Mouse (Mus musculus) limb, embryonic 11.5 days (tissue): ENCODE measurements at regions not wholly inside any gene's neighbourhood (a gene's known extent, or its start where the extent isn't known, plus 50 kb on each side); places are given as distances from the start of the nearest gene placed in this dataset.

Experiments
- ATAC-seq: fragments of 200-750 bp; cut with Nextera tagmentation; 2 replicates; pipeline ENCODE4 v1.8.0; 2017; ENCODE audit warnings: low read depth; ENCODE audit not compliant: insufficient number of reproducible peaks, low FRiP score, low TSS enrichment
- DNase-seq: peaks from one replicate; pipeline ENCODE4 v3.0.0-alpha.2; 2015; ENCODE audit warnings: low spot score
- H3K27ac ChIP-seq: fragments of 300-500 bp; sonication (generic); replicated peaks from 2 replicates; pipeline ENCODE4 v1.5.1; 2014; ENCODE audit warnings: low read depth, mild to moderate bottlenecking, low read length
- H3K27me3 ChIP-seq: fragments of 300-500 bp; sonication (generic); 2 replicates; pipeline ENCODE4 v1.6.1; 2014; ENCODE audit warnings: mild to moderate bottlenecking, low read length, mixed read lengths; ENCODE audit not compliant: control insufficient read depth, insufficient read depth
- H3K36me3 ChIP-seq: fragments of 300-500 bp; sonication (generic); 2 replicates; pipeline ENCODE4 v1.6.1; 2014; ENCODE audit warnings: mild to moderate bottlenecking, low read length, moderate library complexity, mixed read lengths; ENCODE audit not compliant: control insufficient read depth, insufficient read depth
- H3K4me1 ChIP-seq: fragments of 300-500 bp; sonication (generic); 2 replicates; pipeline ENCODE4 v1.6.1; 2014; ENCODE audit warnings: low read length, mixed read lengths; ENCODE audit not compliant: control insufficient read depth, insufficient read depth
- H3K4me2 ChIP-seq: fragments of 300-500 bp; sonication (generic); 2 replicates; pipeline ENCODE4 v1.6.1; 2014; ENCODE audit warnings: low read depth, mild to moderate bottlenecking, moderate library complexity; ENCODE audit not compliant: severe bottlenecking
- H3K4me3 ChIP-seq: fragments of 300-500 bp; sonication (generic); 2 replicates; pipeline ENCODE4 v1.5.1; 2014; ENCODE audit warnings: low read depth, low read length
- H3K9ac ChIP-seq: fragments of 300-500 bp; sonication (generic); 2 replicates; pipeline ENCODE4 v1.6.1; 2014; ENCODE audit warnings: mild to moderate bottlenecking, low read length
- H3K9me3 ChIP-seq: fragments of 300-500 bp; sonication (generic); 2 replicates; pipeline ENCODE4 v1.6.1; 2016; ENCODE audit warnings: low read length; ENCODE audit not compliant: control insufficient read depth
- WGBS: fragments of 180-500 bp; shearing (Covaris S2); extraction: QIAGEN DNeasy Blood & Tissue Kit; methylation state at CpG from one replicate; pipeline ENCODE4 v1.1.7; 2014; 5-methylcytosine and 5-hydroxymethylcytosine counted together

GRCm38 (mm10) chr4:131565203-131565602 lies 272.9 kb downstream of the Ptpru start:
- Histone ChIP-seq H3K27me3 (no peaks in the 10 kb centered on the region), H3K4me2 (no peak overlapping the region), H3K27ac (no peak overlapping the region), H3K36me3 (no peaks in the 10 kb centered on the region), H3K4me3 (no peak overlapping the region), H3K9ac (no peak overlapping the region), H3K9me3 (no peaks in the 10 kb centered on the region), H3K4me1 (no peaks in the 10 kb centered on the region)
- DNase-seq: no peak
- 75% methylated on average over 7 of the region's 7 CpGs for WGBS
- ATAC-seq: no peak

GRCm38 (mm10) chr4:131567241-131567640 lies 270.8 kb downstream of the Ptpru start:
- H3K36me3 ChIP-seq: no peaks in the 10 kb centered on the region

GRCm38 (mm10) chr4:131569156-131569555 lies 268.9 kb downstream of the Ptpru start:
- WGBS: 42% methylated on average over 5 of the region's 5 CpGs
- H3K9ac ChIP-seq: no peak overlapping the region
- H3K27me3 ChIP-seq: no peaks in the 10 kb centered on the region
- H3K4me2 ChIP-seq: no peak overlapping the region
- H3K36me3 ChIP-seq: no peaks in the 10 kb centered on the region
- H3K4me3 ChIP-seq: no peak overlapping the region
- no peaks in the 10 kb centered on the region for H3K4me1 ChIP-seq
- ATAC-seq (no peak), DNase-seq (no peak)
- no peaks in the 10 kb centered on the region for H3K9me3 ChIP-seq
- H3K27ac ChIP-seq: no peak overlapping the region

More at GRCm38 (mm10) chr4:131567241-131567640, 270.8 kb downstream of the Ptpru start:
- H3K4me2 ChIP-seq: no peak overlapping the region
- ATAC-seq: no peak
- no peak overlapping the region for H3K9ac ChIP-seq
- no peak overlapping the region for H3K27ac ChIP-seq
- DNase-seq: no peak
- WGBS: 82% methylated on average over 2 of the region's 2 CpGs
- H3K9me3 ChIP-seq: no peaks in the 10 kb centered on the region
- H3K4me1 ChIP-seq: no peaks in the 10 kb centered on the region
- H3K4me3 ChIP-seq: no peak overlapping the region
- no peaks in the 10 kb centered on the region for H3K27me3 ChIP-seq

GRCm38 (mm10) chr4:131577571-131577970 lies 260.5 kb downstream of the Ptpru start:
- H3K9me3 ChIP-seq: no peaks in the 10 kb centered on the region
- H3K27ac ChIP-seq: no peak overlapping the region
- 70% methylated on average over 4 of the region's 4 CpGs for WGBS
- no peak overlapping the region for H3K9ac ChIP-seq
- no peaks in the 10 kb centered on the region for H3K4me1 ChIP-seq
- no peak overlapping the region for H3K4me3 ChIP-seq
- ATAC-seq: no peak
- no peaks in the 10 kb centered on the region for H3K36me3 ChIP-seq
- H3K27me3 ChIP-seq: no peaks in the 10 kb centered on the region
- no peak for DNase-seq
- no peak overlapping the region for H3K4me2 ChIP-seq

- Histone ChIP-seq H3K27me3 (no peaks in the 10 kb centered on the region), H3K4me1 (no peaks in the 10 kb centered on the region), H3K4me3 (no peak overlapping the region), H3K27ac (no peak overlapping the region), H3K9ac (no peak overlapping the region), H3K36me3 (no peaks in the 10 kb centered on the region), H3K4me2 (no peak overlapping the region), H3K9me3 (no peaks in the 10 kb centered on the region)
- 65% methylated on average over 3 of the region's 3 CpGs for WGBS
- ATAC-seq: no peak
- DNase-seq: no peak
These were observed 252.1 kb downstream of the Ptpru start for GRCm38 (mm10) chr4:131585946-131586345.

GRCm38 (mm10) chr4:131587536-131587935 lies 250.6 kb downstream of the Ptpru start:
- Histone ChIP-seq H3K4me1 (no peaks in the 10 kb centered on the region), H3K9me3 (no peaks in the 10 kb centered on the region), H3K36me3 (no peaks in the 10 kb centered on the region), H3K9ac (no peak overlapping the region), H3K4me2 (no peak overlapping the region), H3K27ac (no peak overlapping the region), H3K4me3 (no peak overlapping the region), H3K27me3 (no peaks in the 10 kb centered on the region)
- 59% methylated on average over 7 of the region's 7 CpGs for WGBS
- ATAC-seq (no peak), DNase-seq (no peak)

GRCm38 (mm10) chr4:131590136-131590535 lies 248.0 kb downstream of the Ptpru start:
- Histone ChIP-seq H3K9me3 (no peaks in the 10 kb centered on the region), H3K36me3 (no peaks in the 10 kb centered on the region), H3K27ac (no peak overlapping the region), H3K4me3 (no peak overlapping the region), H3K4me1 (no peaks in the 10 kb centered on the region), H3K4me2 (no peak overlapping the region), H3K9ac (no peak overlapping the region), H3K27me3 (no peaks in the 10 kb centered on the region)
- DNase-seq (no peak), ATAC-seq (no peak)
- WGBS: 75% methylated on average over 4 of the region's 4 CpGs

- no peaks in the 10 kb centered on the region for H3K9me3 ChIP-seq
- H3K4me1 ChIP-seq: no peaks in the 10 kb centered on the region
- DNase-seq (no peak), ATAC-seq (no peak)
- no peak overlapping the region for H3K27ac ChIP-seq
- no peaks in the 10 kb centered on the region for H3K27me3 ChIP-seq
- no peak overlapping the region for H3K4me2 ChIP-seq
- no peaks in the 10 kb centered on the region for H3K36me3 ChIP-seq
- WGBS: 87% methylated on average over 5 of the region's 5 CpGs
- H3K4me3 ChIP-seq: no peak overlapping the region
- H3K9ac ChIP-seq: no peak overlapping the region
These were observed 246.6 kb downstream of the Ptpru start for GRCm38 (mm10) chr4:131591456-131591855.

GRCm38 (mm10) chr4:131597996-131598395 lies 240.1 kb downstream of the Ptpru start:
- Histone ChIP-seq H3K4me3 (no peak overlapping the region), H3K27me3 (no peaks in the 10 kb centered on the region), H3K4me2 (no peak overlapping the region), H3K36me3 (no peaks in the 10 kb centered on the region), H3K9ac (no peak overlapping the region), H3K4me1 (no peaks in the 10 kb centered on the region), H3K27ac (no peak overlapping the region), H3K9me3 (no peaks in the 10 kb centered on the region)
- no peak for ATAC-seq
- DNase-seq: no peak
- 90% methylated on average over 10 of the region's 10 CpGs for WGBS
